In genomic region chr5:67205083-67205738, GRCm38 (mm10) we compare ENCODE assay signal across 23 mouse cellular contexts. TPM values are rescaled to one million over a fixed set of nuclear protein-coding genes. Genes with fewer than 3 reads are reported as not detected.
DNase-seq lines count a peak whose midpoint lies in the region; ATAC-seq lines count a peak whose summit lies in the region.
"Had no signal": no experiment of that assay in that cellular context is flagged by ENCODE, and none has a peak within 500 bp of the region (broad histone marks: within the 10 kb centered on the region; RNA-seq: fewer than 3 reads in every experiment).

No protein-coding gene starts in this region.

- no peaks in the 10 kb centered on the region for H3K36me3 ChIP-seq in midbrain, embryonic 13.5 days
- H3K36me3 ChIP-seq in midbrain, embryonic 10.5 days: no peaks in the 10 kb centered on the region
- no peaks in the 10 kb centered on the region for H3K36me3 ChIP-seq in embryonic facial prominence, embryonic 13.5 days
- H3K36me3 ChIP-seq in hindbrain, embryonic 15.5 days: no peaks in the 10 kb centered on the region
- H3K36me3 ChIP-seq: heart, embryonic 13.5 days; neural tube, embryonic 12.5 days had no signal

- no peak for DNase-seq in midbrain, embryonic 10.5 days (ENCODE audit: low spot score)
- no peak for DNase-seq in right cerebral cortex, postnatal 25 days
- DNase-seq in testis, postnatal 10 days (ENCODE audit: low spot score): no peak
- DNase-seq in embryo, embryonic 10 days (ENCODE audit: low spot score): no peak
- DNase-seq: adrenal gland, adult 8-10 months; cerebellum, adult 2 months; cerebellum, postnatal 25 days; embryo, embryonic 11 days; forebrain, postnatal 0 days; gastrocnemius, postnatal 25 days; heart, adult 18-20 months; heart, postnatal 14 days; kidney, postnatal 25 days; layer of hippocampus, postnatal 36 days; right cerebral cortex, postnatal 4 days; thymus, postnatal 25 days had no signal

- no peak overlapping the region for H3K4me2 ChIP-seq in midbrain, embryonic 13.5 days (replicated peaks)
- peak overlapping the region; percentile 21 for H3K4me2 ChIP-seq in embryonic facial prominence, embryonic 13.5 days
- H3K4me2 ChIP-seq in hindbrain, embryonic 15.5 days: no peak overlapping the region
- H3K4me2 ChIP-seq: heart, embryonic 13.5 days; neural tube, embryonic 12.5 days had no signal

- no peak overlapping the region for H3K27ac ChIP-seq in midbrain, embryonic 13.5 days
- H3K27ac ChIP-seq in midbrain, embryonic 10.5 days (replicated peaks): no peak overlapping the region
- no peak overlapping the region for H3K27ac ChIP-seq in embryonic facial prominence, embryonic 13.5 days
- 0 out of 2 replicates have a peak overlapping the region, but pooled peaks have one; percentile 30 for H3K27ac ChIP-seq in hindbrain, embryonic 15.5 days (replicated peaks)
- H3K27ac ChIP-seq: heart, embryonic 13.5 days; macrophage; neural tube, embryonic 12.5 days had no signal

- ATAC-seq in midbrain, embryonic 13.5 days: peak; percentile 62; the same call in 1 of the 2 replicates
- no peak for ATAC-seq in embryonic facial prominence, embryonic 13.5 days (ENCODE audit: insufficient number of reproducible peaks, insufficient read depth, low FRiP score, low TSS enrichment, low read depth)
- peak; percentile 63; the same call in 1 of the 2 replicates for ATAC-seq in hindbrain, embryonic 15.5 days (ENCODE audit: low FRiP score, low read depth)
- ATAC-seq: activated CD4-positive, CD25-positive, alpha-beta regulatory T cell, adult 4 months; forebrain, postnatal 0 days had no signal

- WGBS in midbrain, embryonic 13.5 days: 51% methylated on average over 11 of the region's 11 CpGs
- WGBS in midbrain, embryonic 10.5 days: 72% methylated on average over 11 of the region's 11 CpGs
- 31% methylated on average over 11 of the region's 11 CpGs for WGBS in embryonic facial prominence, embryonic 13.5 days
- WGBS in hindbrain, embryonic 15.5 days: 38% methylated on average over 11 of the region's 11 CpGs

- no peak overlapping the region for H3K4me3 ChIP-seq in midbrain, embryonic 13.5 days (replicated peaks)
- no peak overlapping the region for H3K4me3 ChIP-seq in midbrain, embryonic 10.5 days
- no peak overlapping the region for H3K4me3 ChIP-seq in embryonic facial prominence, embryonic 13.5 days
- H3K4me3 ChIP-seq in hindbrain, embryonic 15.5 days: no peak overlapping the region
- H3K4me3 ChIP-seq: heart, embryonic 13.5 days; neural tube, embryonic 12.5 days had no signal

- H3K9ac ChIP-seq in midbrain, embryonic 13.5 days (replicated peaks): no peak overlapping the region
- H3K9ac ChIP-seq in embryonic facial prominence, embryonic 13.5 days: no peak overlapping the region
- no peak overlapping the region for H3K9ac ChIP-seq in hindbrain, embryonic 15.5 days
- H3K9ac ChIP-seq: forebrain, postnatal 0 days; heart, embryonic 13.5 days; neural tube, embryonic 12.5 days had no signal

- no peaks in the 10 kb centered on the region for H3K4me1 ChIP-seq in midbrain, embryonic 13.5 days (replicated peaks)
- H3K4me1 ChIP-seq in midbrain, embryonic 10.5 days: peaks cover 9% of the 10 kb centered on the region
- 0 out of 2 replicates have a peak, but pooled peaks cover 4% of the 10 kb centered on the region for H3K4me1 ChIP-seq in embryonic facial prominence, embryonic 13.5 days
- H3K4me1 ChIP-seq in hindbrain, embryonic 15.5 days (replicated peaks): no peaks in the 10 kb centered on the region
- H3K4me1 ChIP-seq: heart, embryonic 13.5 days; neural tube, embryonic 12.5 days had no signal

- no peaks in the 10 kb centered on the region for H3K9me3 ChIP-seq in midbrain, embryonic 13.5 days
- no peaks in the 10 kb centered on the region for H3K9me3 ChIP-seq in midbrain, embryonic 10.5 days (replicated peaks)
- H3K9me3 ChIP-seq in embryonic facial prominence, embryonic 13.5 days: no peaks in the 10 kb centered on the region
- no peaks in the 10 kb centered on the region for H3K9me3 ChIP-seq in hindbrain, embryonic 15.5 days
- H3K9me3 ChIP-seq: heart, embryonic 13.5 days; neural tube, embryonic 12.5 days had no signal

- peaks cover 33% of the 10 kb centered on the region for H3K27me3 ChIP-seq in midbrain, embryonic 13.5 days
- H3K27me3 ChIP-seq in midbrain, embryonic 10.5 days (ENCODE audit: low read depth, poor library complexity, severe bottlenecking): peaks cover 29% of the 10 kb centered on the region
- peaks cover 24% of the 10 kb centered on the region for H3K27me3 ChIP-seq in embryonic facial prominence, embryonic 13.5 days
- H3K27me3 ChIP-seq in hindbrain, embryonic 15.5 days: peaks cover 47% of the 10 kb centered on the region

RNA-seq across cellular contexts. Expression of gene Tmem33, which starts 55.2 kb away (rescaled TPM):
- polyA plus RNA-seq in midbrain, embryonic 13.5 days (2015; fragmentation: Nextera tagmentation; extraction: Ambion mirVana): 92.4 and 94.6 TPM in 2 replicates
- 118 and 130 TPM in 2 replicates for polyA plus RNA-seq in midbrain, embryonic 10.5 days (2016; fragmentation: Nextera tagmentation; extraction: Ambion mirVana)
- 73.4 and 75.9 TPM in 2 replicates for polyA plus RNA-seq in embryonic facial prominence, embryonic 13.5 days (2015; fragmentation: Nextera tagmentation; extraction: Ambion mirVana)
- polyA plus RNA-seq in hindbrain, embryonic 15.5 days (2015; fragmentation: Nextera tagmentation; extraction: Ambion mirVana): 77.6 and 82.5 TPM in 2 replicates
